Mouse (Mus musculus) testis, postnatal 14 days (tissue): ENCODE data around the gene Irx3.

Source experiments
- DNase-seq: peaks from one replicate; pipeline ENCODE4 v3.0.0; 2021; ENCODE audit warnings: low spot score

Gene Irx3

DNA sequence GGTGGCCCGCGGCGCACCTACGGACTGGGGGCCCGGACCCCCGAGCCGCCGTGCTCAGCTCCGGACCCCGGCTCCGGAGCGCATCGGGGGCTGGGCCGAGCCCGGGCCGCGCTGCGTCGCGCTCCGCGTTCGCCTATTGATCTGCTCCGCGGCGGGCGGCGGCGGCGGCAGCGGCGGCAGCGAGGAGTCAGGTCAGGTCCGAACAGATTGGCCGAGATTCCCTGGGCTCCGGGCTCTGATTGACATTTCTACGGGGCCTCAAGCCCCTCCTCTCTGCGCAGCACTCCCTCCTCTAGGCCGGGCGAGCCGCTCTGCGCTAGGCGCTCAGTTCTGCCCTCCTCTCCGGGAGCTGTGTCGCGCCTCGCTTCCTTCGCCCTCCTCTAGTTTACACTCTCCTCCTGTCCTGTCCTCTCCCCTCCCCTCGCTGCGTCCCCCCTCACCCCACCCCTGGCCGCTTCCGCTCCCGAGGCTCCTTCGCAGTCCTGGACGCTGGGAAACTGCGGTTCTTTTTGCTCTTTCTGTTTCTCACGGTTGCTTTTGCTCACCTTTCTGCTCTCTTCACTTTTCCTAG lies 541 bp downstream of the Irx3 start:
- peak; percentile 31 for DNase-seq

DNA sequence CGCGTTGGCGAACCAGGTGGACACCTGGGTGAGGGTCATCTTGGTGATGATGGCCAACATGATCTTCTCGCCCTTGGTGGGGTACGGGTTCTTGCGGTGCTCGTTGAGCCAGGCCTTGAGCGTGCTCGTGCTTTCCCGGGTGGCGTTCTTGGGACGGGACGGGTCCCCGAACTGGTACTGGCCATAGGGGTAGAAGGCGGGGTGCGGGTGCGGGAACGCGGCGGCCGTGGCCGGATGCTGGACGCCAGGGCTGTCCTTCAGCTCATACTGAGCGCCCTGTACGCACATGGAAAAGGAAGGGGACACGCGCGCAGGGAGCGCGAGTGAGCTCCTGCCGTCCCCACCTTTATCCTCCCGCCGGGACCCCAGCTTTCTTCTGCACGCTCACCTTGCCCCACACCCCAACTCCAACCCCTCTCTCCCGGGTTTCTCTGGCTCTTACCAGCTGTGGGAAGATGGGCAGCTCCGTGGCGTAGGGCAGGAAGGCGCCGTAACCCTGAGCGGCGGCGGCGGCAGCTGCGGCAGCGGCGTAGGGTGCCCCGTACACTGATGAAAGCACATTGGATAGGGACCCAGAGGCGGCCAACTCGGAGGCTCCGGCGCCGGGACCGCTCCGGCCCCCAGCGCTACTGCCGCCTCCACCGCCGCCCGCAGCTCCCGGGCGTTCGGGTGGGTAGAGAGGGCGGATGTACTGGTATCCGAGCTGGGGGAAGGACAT lies 1.2 kb downstream of the Irx3 start:
- DNase-seq, result no peak

DNA sequence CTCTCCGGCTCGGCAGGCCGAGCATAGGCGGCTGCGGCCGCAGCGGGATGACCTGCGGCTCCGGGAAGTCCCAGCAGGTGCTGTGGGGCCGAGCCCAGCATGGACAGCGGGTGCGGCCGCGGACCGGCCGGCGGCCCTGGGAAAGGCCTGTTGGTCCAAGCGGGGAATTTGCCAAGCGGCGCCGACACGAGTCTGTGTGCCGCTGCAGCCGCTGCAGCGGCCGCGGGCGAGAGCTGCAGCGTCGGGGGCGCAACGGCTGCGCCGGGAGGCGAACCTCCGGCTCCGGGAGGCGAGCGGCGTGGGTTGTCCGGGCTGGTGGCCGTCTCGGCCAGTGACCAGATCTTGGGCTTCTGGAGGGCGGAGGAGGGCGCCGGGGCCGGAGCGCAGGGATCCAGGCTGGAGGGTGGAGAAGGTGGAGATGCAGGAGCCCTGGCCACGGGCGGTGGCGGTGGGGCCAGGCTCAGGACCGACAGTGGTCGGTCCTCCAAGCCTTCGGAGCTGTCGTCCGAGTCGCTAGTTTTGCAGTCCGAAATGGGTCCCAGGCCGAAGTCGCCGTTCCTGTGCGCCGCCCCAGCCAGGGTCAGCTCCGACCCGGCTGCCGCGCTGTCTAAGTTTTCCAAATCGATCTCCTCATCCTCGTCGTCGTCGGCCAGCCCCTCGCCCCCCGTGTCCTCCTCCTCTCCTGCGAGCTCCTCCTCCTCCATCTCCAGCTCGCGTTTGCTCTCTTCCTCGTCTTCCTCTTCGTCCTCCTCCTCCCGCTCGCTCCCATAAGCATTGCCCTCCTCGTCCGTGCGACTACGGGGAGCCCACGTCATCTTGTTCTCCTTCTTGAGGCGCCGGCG lies 2.0 kb downstream of the Irx3 start:
- no peak for DNase-seq

DNA sequence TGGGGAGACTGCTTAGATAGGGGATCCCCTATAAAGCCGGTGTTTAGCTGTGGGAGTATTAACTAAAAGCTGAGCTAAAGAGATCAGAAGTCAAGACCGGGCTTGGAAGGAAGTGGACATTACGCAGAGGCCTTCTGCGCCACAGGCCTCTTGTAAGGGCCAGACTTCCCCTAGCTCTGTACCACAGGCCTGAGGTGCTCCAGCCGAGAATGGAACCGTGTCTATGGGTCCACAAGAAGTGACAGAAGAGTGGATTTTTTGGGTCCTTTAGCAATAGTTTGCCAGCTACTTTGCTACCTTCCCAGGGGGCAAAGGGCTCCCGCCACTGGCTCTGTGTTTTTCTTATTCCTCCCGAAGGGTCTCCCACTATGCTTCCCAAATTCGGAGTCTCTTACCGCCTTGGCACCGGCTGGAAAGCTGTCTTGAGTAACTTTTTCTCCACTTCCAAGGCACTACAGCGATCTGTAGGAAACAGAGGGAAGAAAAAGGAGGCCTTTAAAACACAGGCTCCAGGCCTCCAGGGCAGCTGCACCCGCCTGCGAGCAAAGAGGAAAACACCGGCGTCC lies 2.8 kb downstream of the Irx3 start:
- no peak for DNase-seq

DNA sequence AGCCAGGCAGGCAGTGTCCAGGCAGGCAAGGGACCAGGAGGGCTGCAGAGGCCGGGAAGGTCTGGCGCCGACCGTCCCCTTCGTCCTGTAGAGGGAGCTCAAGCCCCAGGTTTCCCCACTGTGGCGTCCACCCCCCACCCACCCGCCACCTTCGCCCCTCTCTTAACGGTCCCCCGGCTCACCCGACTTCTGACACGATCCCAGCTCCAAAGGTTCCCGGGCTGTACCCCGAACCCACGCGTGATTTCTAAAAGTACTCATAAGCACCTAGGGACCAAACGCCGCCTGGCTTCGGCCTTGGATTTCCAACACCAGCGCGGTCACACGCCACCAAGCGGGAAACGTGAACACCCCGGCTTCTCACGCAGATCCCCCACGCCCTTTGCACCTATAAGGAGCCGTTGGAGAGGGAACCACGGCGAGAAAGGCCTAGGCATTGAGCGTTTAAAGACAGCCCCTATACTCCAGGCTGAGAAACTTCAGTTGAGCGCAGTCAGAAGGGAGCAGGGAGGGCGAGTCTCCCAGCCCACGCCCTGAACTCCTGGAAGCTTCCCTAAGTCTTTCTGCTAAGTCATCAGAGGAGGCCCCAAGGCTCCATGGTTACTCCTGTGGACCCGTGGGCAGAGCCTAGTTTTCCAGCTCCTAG lies 4.1 kb downstream of the Irx3 start:
- peak; percentile 25 for DNase-seq

DNA sequence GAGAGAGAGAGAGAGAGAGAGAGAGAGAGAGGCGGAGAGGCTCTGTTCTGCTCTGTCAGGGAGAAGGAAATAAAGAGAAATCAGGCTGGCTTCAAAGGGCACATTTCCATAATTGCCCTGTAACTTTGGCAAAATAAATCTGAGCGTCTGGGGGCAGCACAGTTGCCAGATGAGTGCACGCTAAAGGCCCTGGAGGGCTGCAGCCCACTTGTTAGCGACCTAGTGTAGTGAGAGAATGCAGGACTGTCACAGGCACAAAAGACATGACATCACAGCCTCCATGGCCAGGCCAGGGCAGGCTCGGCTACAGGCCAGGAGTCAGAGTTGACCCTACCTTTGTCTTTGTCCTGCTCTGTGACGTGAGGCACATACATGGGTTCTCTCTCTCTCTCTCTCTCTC lies 8.0 kb downstream of the Irx3 start:
- no peak for DNase-seq

DNA sequence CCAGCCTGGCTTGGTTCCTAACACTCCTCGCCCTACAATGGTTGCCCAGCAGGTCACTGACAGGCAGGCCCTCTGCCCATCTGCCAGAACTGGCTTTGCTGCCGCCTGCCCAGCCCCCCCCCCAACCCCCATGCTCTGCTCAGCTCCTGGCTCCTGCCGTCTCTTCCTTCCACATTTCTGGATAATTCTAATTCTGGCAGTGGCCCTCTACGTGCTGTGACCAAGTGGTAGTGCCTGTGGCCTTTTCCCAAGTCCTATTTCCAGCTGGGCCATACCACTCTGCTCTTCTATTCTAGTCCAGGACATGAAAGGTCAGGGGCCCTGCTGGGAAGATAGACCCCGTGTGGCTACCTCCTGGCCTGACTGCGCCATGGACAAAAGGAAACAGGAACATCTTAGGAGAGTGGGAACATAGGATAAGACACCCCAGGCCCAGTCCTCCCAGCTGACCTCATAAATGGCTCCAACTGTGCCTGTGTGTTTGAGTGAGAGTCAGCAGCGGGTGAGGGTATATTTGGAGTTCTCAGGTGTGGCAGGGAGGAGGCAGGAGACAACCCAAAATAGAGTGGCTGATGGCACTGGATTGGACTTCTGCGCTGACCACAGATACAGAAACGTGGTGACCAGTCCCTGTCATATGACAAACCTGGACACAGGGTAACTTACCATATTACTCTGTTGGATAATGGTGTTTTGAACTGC lies 14.5 kb downstream of the Irx3 start:
- DNase-seq, result no peak

DNA sequence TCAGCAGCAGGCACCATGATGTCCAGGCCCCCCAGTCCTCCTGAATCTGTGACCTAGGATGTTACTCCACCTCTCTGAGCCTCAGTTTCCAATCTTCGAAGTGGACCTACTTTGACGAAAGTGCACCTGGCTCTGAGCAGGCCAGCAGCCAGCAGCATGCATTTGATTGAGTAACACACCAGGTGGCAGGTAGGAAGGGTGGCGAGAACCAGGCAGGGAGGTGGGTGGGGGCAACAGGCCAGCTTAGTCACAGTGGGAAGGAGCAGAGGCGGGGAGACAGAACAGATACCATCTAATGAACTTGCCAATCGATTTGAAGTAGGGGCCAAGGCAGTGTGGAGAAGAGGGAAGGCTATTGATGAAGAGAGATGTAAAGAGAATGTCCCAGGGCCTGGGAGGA lies 18.9 kb downstream of the Irx3 start:
- no peak for DNase-seq

DNA sequence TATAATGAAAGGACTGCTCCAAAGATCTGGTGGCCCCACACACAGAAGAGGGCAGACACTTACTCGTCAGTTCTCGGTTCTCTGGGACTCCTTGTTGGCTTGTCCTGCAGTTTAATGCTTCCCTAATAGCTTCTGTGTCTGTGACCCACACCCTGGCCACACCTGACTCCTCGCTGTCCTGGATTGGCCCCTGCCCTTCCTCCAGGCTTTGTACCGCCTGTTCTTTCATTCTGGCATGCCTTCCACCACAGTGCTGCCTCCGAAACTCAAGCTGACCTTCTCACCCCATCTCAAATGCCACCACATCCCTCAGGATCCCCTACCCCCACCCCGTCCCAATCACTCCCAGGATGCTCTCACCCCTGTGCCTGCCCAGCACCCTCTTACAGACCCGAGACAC lies 19.7 kb downstream of the Irx3 start:
- DNase-seq, result no peak

DNA sequence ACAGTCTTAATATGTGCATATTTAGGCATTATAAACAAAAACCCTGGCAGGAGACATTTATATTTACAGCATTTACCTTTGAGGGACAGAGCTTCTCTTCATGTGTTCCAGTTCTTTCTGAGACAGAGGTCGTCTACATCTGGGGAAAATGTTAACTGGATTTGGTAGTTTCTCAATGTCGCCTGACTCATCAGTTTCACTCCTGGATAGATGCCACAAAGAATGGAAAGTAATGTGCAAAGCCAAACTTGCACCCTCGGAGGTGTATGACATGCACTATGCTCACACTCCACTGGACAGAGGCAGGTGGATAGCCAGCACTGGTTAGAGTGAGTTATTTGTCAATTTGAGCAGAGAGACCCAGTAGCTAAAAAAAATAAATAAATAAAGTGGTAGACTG lies 21.2 kb downstream of the Irx3 start:
- DNase-seq, result no peak

DNA sequence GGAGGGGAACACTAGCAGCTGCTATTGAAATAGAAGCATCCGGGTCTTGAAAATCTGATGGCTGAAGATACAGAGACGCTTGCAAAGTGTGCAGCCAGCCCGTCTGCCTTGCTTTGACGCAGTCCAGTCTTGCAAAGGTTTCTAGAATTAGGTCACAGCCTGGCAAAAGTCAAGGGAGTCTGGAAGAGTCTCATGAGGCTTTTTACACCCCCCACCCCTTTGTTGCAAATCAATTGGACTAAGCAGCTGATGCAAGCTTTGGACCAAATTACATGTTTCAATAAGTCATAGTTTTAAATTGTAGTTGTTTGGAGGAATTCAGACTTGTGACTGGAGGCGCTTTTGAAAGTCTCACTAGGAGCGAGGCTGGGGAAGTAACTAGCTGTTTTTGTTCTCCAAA lies 33.0 kb downstream of the Irx3 start:
- no peak for DNase-seq

DNA sequence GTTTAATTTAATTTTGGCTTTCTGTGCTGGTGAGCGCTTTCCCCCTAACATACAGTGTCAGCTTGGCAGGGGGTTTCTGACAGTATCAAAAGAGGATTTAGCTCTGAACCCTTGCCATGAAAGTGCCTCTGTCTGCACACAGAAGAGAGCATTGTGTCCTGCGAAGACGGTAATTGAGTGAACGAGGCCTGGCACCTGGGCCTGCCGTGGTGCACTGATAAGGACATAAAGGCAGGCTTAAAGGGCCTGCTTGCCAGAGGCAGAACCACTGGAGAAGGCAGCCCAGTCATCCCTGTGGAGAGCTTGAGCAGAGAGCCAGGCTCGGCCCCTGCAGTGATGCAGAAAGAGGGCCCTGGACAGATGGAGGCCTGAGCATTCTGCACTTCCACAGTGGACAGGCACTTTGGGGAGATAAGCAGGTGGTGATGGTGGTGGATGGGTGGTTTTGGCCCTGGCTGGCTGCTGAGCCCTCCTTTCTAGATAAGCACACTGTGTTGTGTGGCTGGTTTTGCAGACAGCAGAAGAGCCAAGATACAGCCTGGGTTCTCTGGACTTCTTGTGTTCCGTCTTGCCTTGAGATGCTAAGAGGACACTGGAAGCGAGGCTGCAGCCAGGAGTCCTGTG lies 36.3 kb downstream of the Irx3 start:
- DNase-seq, result no peak

DNA sequence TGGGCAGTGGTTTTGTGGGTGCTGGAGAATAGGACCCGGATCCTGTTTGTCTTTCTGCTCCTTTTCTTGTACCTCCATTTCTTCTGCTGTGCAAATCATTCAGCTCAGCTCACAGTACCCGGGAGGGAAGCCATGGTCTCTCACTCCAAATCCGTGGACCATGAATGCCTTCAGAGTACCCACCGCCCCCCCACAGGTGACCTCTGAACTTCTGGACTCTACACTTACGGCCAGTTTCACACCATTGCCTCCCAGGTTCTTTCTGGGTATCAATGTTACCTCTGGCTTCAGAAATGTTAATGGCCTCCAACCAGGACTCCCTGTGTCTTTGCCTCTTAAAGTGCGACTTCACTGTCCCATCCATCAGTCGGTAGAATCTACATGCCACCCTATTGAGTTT lies 46.3 kb downstream of the Irx3 start:
- no peak for DNase-seq

DNA sequence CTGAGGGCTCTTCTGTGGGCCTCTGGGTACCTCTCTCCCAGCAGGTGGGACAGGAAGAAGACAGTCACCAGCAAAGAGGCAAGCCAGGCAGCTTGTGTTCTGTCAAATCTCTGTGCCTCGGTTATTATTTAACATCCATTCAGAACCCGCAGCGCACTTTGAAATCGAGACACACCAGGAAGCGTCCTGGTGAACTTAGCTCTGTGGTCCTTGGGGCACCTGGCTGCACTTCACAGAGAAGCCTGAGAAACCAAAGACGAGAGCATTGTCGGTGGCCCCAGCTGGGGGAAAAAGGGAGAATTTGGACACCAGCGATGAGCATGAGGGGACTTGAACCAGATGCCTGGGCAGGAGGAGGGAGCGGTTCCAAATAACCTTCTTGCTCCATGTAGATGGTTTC lies 46.8 kb downstream of the Irx3 start:
- DNase-seq, result no peak

DNA sequence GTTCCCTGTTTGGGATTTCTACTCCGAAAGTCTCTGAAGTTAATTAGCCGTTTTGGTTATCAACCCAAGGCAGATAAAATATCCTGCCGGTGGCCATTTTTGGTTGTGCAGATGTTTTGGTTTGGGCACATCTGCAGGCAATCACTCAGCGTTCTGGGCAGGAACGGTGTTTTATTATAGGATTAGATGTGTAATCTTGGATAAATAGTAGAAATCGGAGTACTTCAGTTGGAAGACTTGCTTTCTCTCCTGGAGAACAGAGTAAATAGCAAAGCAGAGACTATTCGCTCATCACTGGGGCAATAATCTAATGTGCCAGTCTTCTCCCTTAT lies 51.1 kb downstream of the Irx3 start:
- no peak for DNase-seq

DNA sequence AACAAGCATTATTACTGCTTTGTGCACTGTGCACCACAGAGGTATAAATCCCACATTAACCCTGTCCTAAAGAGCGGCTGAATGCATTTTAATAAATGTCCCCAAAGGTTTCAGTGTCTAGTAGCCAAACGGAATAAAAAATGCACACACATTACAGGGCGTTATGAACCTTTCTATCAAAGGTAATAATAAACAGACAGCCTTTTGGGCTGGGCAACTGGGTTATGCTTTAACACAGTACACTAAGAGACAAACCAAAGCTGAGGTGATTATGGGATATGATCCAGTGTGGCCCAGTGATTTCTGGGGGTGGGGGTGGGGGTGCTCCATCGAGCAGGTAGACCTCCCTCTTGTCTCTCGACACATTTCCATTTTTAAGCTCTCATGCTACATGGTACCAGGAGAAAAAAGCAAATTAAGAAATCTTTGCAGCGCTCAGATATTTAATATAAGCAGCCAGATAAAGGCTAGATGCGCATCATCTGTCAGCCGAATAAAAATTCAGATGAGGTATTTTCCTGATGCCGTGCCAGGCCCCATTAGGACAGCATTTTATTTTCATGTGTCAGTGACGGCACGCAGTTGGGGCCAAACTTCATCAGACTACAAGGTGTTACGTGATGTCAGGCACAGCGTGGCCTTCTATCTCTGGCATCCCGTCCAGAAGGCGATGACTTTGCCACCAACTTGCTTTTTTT lies 51.6 kb downstream of the Irx3 start:
- DNase-seq, result no peak

DNA sequence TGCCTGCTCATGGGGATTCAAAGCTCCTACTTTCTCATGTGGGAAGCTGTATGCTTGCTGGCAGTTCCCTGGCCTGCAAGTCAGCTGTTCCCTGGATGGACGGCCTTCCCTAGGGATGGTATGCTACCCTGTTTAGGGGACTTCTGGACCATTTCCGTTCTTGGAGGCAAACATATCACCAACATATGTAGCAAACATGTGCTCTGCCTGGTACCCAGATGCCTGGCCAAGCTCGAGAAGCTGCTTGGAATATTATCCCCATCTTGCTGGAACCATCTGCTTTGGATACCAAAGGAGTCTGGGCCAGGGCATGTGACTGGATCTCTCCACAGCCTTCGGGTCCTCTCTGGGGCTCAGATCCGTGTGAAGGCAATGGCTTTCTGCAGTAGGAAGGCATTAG lies 52.5 kb downstream of the Irx3 start:
- no peak for DNase-seq
